Mouse (Mus musculus) bone marrow macrophage, adult 2 months (primary cell): ENCODE results near the gene Kif5c.

ENCODE experiments used
- CTCF ChIP-seq: IDR thresholded peaks from 2 replicates; pipeline ENCODE4 v1.5.1; 2012; ENCODE audit warnings: low read depth, mild to moderate bottlenecking, low read length, moderate library complexity
- POLR2A ChIP-seq: IDR thresholded peaks from 2 replicates; pipeline ENCODE4 v1.6.1; 2012; ENCODE audit warnings: mild to moderate bottlenecking, low read depth, low read length, borderline replicate concordance

- TF ChIP-seq CTCF: no peak
- TF ChIP-seq POLR2A: no peak
Observed at GRCm38 (mm10) chr2:49771172-49771571, 152.1 kb downstream of the Kif5c start.
